Mouse (Mus musculus): ENCODE measurements at regions not wholly inside any gene's neighbourhood (a gene's known extent, or its start where the extent isn't known, plus 50 kb on each side); places are given as distances from the start of the nearest gene placed in this dataset.

DNA sequence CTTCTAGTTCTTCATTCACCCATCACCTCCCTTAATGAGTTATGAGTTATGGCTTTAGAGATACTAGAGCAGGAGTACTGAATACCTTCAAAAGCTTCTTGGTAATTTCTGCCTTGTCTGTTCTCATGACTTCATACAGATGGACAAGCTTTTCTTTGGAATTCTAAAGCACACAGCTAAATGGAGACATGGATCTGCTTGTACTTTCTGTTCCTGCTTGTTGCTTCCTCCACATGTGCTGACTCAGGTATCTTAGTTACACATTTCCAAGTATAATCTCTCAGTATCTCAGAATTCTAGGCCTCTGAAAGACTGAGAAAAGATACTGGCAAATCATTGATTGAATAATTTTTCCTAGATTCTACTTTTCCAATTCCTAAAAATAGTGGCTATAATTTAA is 694.3 kb upstream of the Fat3 start:
- no peak overlapping the region for H3K4me2 ChIP-seq (ENCODE audit: low read depth, low read length, severe bottlenecking)
- no peak overlapping the region for H3K27ac ChIP-seq (ENCODE audit: low read depth, low read length)
- H3K9me3 ChIP-seq (ENCODE audit: control insufficient read depth, low read length), result no peaks in the 10 kb centered on the region
- H3K27me3 ChIP-seq (ENCODE audit: control insufficient read depth, insufficient read depth, low read length), result no peaks in the 10 kb centered on the region
- H3K4me3 ChIP-seq (ENCODE audit: low read depth, low read length), result no peak overlapping the region
- ATAC-seq (replicated peaks; ENCODE audit: low FRiP score) (no peak), DNase-seq (ENCODE audit: low spot score) (no peak)
- H3K36me3 ChIP-seq (ENCODE audit: control insufficient read depth, insufficient read depth, low read length), result no peaks in the 10 kb centered on the region
- H3K4me1 ChIP-seq (replicated peaks; ENCODE audit: control insufficient read depth, insufficient read depth, low read length), result no peaks in the 10 kb centered on the region
- H3K9ac ChIP-seq (ENCODE audit: low read length), result no peak overlapping the region

DNA sequence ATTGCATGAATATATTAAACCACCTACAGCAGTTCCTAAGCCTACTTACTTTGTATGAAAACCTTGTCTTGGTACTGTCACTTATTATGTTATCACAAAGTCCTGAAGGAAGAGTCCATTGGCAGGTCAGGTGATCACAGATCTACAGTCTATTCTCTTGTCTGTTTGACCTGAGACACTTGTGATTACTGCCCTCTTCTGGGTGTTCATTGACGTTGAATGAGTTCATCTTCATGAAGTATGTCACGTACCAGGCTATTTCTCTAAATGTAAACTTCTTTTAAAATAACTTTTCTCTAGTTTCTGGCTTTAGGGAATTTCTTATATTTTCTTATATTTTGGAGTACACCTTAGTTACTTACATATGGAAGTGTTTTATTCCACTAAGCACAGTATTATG is 688.5 kb upstream of the Fat3 start:
- DNase-seq (ENCODE audit: low spot score) (no peak), ATAC-seq (replicated peaks; ENCODE audit: low FRiP score) (no peak)
- no peaks in the 10 kb centered on the region for H3K36me3 ChIP-seq (ENCODE audit: control insufficient read depth, insufficient read depth, low read length)
- no peak overlapping the region for H3K4me2 ChIP-seq (ENCODE audit: low read depth, low read length, severe bottlenecking)
- no peak overlapping the region for H3K4me3 ChIP-seq (ENCODE audit: low read depth, low read length)
- H3K9ac ChIP-seq (ENCODE audit: low read length), result no peak overlapping the region
- H3K27ac ChIP-seq (ENCODE audit: low read depth, low read length), result no peak overlapping the region
- H3K9me3 ChIP-seq (ENCODE audit: control insufficient read depth, low read length), result no peaks in the 10 kb centered on the region
- H3K27me3 ChIP-seq (ENCODE audit: control insufficient read depth, insufficient read depth, low read length), result no peaks in the 10 kb centered on the region
- no peaks in the 10 kb centered on the region for H3K4me1 ChIP-seq (replicated peaks; ENCODE audit: control insufficient read depth, insufficient read depth, low read length)
- 78% methylated on average over 2 of the region's 2 CpGs for WGBS

DNA sequence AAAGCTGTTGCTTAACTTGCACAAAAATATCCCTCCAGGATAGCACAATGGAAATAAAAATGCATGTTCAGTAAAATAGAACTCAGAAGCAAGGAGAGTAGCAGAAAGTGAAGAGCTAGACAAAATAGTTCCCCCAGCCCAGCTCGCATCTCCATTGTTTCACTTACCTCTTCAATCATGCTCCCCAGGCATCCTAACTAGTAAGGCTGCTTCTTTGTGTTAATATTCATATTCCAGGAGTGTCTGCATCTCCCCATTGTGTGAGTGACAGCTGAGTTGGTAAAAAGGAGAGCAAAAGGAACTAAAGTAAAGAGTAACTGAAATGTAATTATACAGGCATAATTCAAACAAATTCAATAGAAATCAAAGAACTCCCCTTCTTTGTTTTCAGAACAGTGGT is 667.1 kb upstream of the Fat3 start:
- no peak overlapping the region for H3K9ac ChIP-seq (ENCODE audit: low read length)
- H3K36me3 ChIP-seq (ENCODE audit: control insufficient read depth, insufficient read depth, low read length), result no peaks in the 10 kb centered on the region
- no peak overlapping the region for H3K27ac ChIP-seq (ENCODE audit: low read depth, low read length)
- WGBS, result 54% methylated on average over 1 of the region's 1 CpGs
- H3K4me2 ChIP-seq (ENCODE audit: low read depth, low read length, severe bottlenecking), result no peak overlapping the region
- H3K9me3 ChIP-seq (ENCODE audit: control insufficient read depth, low read length), result no peaks in the 10 kb centered on the region
- no peak for ATAC-seq (replicated peaks; ENCODE audit: low FRiP score)
- DNase-seq (ENCODE audit: low spot score), result no peak
- H3K4me3 ChIP-seq (ENCODE audit: low read depth, low read length), result no peak overlapping the region
- no peaks in the 10 kb centered on the region for H3K27me3 ChIP-seq (ENCODE audit: control insufficient read depth, insufficient read depth, low read length)
- H3K4me1 ChIP-seq (replicated peaks; ENCODE audit: control insufficient read depth, insufficient read depth, low read length), result no peaks in the 10 kb centered on the region

DNA sequence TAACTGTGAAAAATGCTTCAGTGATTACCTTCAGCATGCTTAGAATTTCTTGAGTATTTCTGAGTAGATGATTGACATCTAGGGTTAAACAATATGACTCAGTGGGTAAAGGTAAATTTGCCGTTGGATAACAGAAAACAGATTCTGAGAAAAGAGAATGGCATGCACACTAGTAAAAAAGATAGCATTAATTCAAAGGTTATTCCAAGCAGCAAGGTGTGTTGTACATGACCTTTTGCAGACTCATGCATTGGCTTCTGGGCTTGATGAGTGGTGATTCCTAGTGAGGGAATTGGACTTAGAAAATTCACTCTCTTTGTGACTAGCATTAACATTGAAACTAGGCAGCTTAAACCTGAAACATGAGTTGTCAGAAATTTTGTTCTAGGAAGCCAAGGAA is 665.2 kb upstream of the Fat3 start:
- no peaks in the 10 kb centered on the region for H3K9me3 ChIP-seq (ENCODE audit: control insufficient read depth, low read length)
- no peak overlapping the region for H3K9ac ChIP-seq (ENCODE audit: low read length)
- no peak overlapping the region for H3K4me3 ChIP-seq (ENCODE audit: low read depth, low read length)
- no peaks in the 10 kb centered on the region for H3K27me3 ChIP-seq (ENCODE audit: control insufficient read depth, insufficient read depth, low read length)
- DNase-seq (ENCODE audit: low spot score) (no peak), ATAC-seq (replicated peaks; ENCODE audit: low FRiP score) (no peak)
- no peak overlapping the region for H3K4me2 ChIP-seq (ENCODE audit: low read depth, low read length, severe bottlenecking)
- H3K36me3 ChIP-seq (ENCODE audit: control insufficient read depth, insufficient read depth, low read length), result no peaks in the 10 kb centered on the region
- no peak overlapping the region for H3K27ac ChIP-seq (ENCODE audit: low read depth, low read length)
- no peaks in the 10 kb centered on the region for H3K4me1 ChIP-seq (replicated peaks; ENCODE audit: control insufficient read depth, insufficient read depth, low read length)
- WGBS, result 95% methylated on average over 1 of the region's 1 CpGs

DNA sequence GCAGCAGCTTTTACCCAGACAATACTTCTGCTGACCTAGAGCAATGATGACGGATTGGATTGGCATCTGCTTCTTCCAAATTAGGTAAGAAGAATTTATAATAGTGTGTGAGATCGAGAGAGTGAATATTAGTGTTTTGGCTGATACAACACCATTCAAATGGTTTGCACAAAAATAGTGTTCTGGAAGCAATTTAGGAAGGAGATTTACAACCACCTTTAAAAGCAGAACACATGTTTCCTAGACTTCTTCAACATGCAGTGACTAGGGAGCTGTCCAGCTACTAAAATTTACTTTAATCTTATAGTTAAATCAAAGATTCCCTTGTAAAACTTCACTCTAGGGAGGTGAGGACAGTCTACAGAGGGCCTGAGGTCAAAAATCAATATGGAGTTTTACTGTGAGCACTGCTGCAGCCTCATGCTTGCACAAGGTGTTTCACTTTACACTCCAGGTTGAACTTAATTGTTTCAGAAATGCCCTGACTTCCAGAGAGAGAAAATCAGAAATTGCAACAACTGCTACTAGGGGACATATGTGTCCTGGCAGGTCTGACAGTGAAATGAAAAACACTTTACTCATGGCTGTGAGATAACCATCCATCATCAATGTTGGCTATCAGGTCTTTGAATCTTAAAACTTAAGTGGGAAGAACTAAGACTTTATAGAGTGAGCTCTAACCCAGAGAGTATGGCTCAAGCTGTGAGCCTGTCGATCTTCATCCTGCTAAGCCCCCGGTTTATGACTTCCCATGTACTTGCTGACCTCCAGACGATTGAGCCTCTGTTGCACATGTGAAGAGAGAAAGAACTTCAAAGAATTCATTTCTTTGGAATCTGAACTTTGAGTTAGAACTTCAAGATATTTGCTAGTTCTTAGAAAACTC is 657.6 kb upstream of the Fat3 start:
- H3K4me2 ChIP-seq (ENCODE audit: low read depth, low read length, severe bottlenecking), result no peak overlapping the region
- WGBS, result 75% methylated on average over 5 of the region's 5 CpGs
- no peaks in the 10 kb centered on the region for H3K4me1 ChIP-seq (replicated peaks; ENCODE audit: control insufficient read depth, insufficient read depth, low read length)
- no peaks in the 10 kb centered on the region for H3K9me3 ChIP-seq (ENCODE audit: control insufficient read depth, low read length)
- DNase-seq (ENCODE audit: low spot score) (no peak), ATAC-seq (replicated peaks; ENCODE audit: low FRiP score) (no peak)
- H3K4me3 ChIP-seq (ENCODE audit: low read depth, low read length), result no peak overlapping the region
- H3K27ac ChIP-seq (ENCODE audit: low read depth, low read length), result no peak overlapping the region
- no peaks in the 10 kb centered on the region for H3K36me3 ChIP-seq (ENCODE audit: control insufficient read depth, insufficient read depth, low read length)
- no peaks in the 10 kb centered on the region for H3K27me3 ChIP-seq (ENCODE audit: control insufficient read depth, insufficient read depth, low read length)
- H3K9ac ChIP-seq (ENCODE audit: low read length), result no peak overlapping the region

DNA sequence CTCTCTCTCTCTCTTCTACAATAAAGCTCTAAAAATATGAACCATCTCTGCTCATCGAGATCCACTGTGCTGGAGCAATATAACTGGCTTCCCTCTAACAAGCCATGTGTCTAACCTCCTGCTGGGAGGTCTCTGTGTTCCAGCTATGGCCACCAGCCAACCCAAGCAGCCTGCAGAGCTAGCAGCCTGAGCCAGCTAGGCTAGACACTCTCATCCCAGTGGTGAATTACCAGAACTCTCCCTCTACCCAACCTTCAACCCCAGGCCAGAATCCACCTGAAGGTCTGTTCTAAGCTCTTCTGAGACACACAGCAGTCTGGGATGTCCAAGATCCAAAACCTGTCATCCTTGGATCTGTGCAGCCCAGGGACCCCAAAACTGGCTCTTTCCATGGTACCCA is 651.3 kb upstream of the Fat3 start:
- no peak overlapping the region for H3K4me3 ChIP-seq (ENCODE audit: low read depth, low read length)
- WGBS, result 76% methylated on average over 1 of the region's 1 CpGs
- H3K27me3 ChIP-seq (ENCODE audit: control insufficient read depth, insufficient read depth, low read length), result no peaks in the 10 kb centered on the region
- ATAC-seq (replicated peaks; ENCODE audit: low FRiP score) (no peak), DNase-seq (ENCODE audit: low spot score) (no peak)
- no peaks in the 10 kb centered on the region for H3K36me3 ChIP-seq (ENCODE audit: control insufficient read depth, insufficient read depth, low read length)
- H3K9ac ChIP-seq (ENCODE audit: low read length), result no peak overlapping the region
- H3K4me1 ChIP-seq (replicated peaks; ENCODE audit: control insufficient read depth, insufficient read depth, low read length), result no peaks in the 10 kb centered on the region
- H3K4me2 ChIP-seq (ENCODE audit: low read depth, low read length, severe bottlenecking), result no peak overlapping the region
- H3K27ac ChIP-seq (ENCODE audit: low read depth, low read length), result no peak overlapping the region
- no peaks in the 10 kb centered on the region for H3K9me3 ChIP-seq (ENCODE audit: control insufficient read depth, low read length)

DNA sequence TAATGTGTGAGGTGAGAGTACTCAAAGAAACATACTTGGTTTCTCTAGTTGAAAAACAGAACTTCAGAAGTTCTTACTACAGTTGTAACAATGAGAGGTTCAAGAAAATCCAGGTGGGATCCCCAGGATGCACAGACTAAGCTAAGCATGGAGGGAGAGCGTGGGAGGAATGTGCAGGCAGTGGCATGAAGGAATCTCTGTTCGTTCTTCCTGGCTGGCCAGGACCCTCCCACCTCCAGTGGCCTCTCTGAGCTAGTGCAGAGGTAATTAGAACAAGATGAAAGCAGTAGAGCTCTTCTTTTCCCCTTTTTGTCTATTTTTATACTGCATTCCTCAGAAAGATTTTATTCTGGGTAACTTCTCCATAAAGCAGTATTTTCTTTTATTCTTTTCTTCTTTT is 648.3 kb upstream of the Fat3 start:
- no peak overlapping the region for H3K27ac ChIP-seq (ENCODE audit: low read depth, low read length)
- H3K4me1 ChIP-seq (replicated peaks; ENCODE audit: control insufficient read depth, insufficient read depth, low read length), result no peaks in the 10 kb centered on the region
- ATAC-seq (replicated peaks; ENCODE audit: low FRiP score) (no peak), DNase-seq (ENCODE audit: low spot score) (no peak)
- no peak overlapping the region for H3K9ac ChIP-seq (ENCODE audit: low read length)
- WGBS, result 66% methylated on average over 2 of the region's 2 CpGs
- no peaks in the 10 kb centered on the region for H3K36me3 ChIP-seq (ENCODE audit: control insufficient read depth, insufficient read depth, low read length)
- H3K4me3 ChIP-seq (ENCODE audit: low read depth, low read length), result no peak overlapping the region
- no peaks in the 10 kb centered on the region for H3K9me3 ChIP-seq (ENCODE audit: control insufficient read depth, low read length)
- no peaks in the 10 kb centered on the region for H3K27me3 ChIP-seq (ENCODE audit: control insufficient read depth, insufficient read depth, low read length)
- H3K4me2 ChIP-seq (ENCODE audit: low read depth, low read length, severe bottlenecking), result no peak overlapping the region

All from forebrain, embryonic 11.5 days (tissue).